Mouse (Mus musculus) embryonic facial prominence, embryonic 13.5 days (tissue): ENCODE measurements around the gene Pdia2. TPM values are rescaled to one million over a fixed set of nuclear protein-coding genes. Genes with fewer than 3 reads are reported as not detected.

Experiments used
- ATAC-seq: fragments of 200-750 bp; cut with Nextera tagmentation; 2 replicates; pipeline ENCODE4 v1.8.0; 2017; ENCODE audit warnings: low read depth; ENCODE audit not compliant: insufficient number of reproducible peaks, insufficient read depth, low FRiP score, low TSS enrichment
- H3K27ac ChIP-seq: fragments of 300-500 bp; sonication (generic); 2 replicates; pipeline ENCODE4 v1.5.1; 2015; ENCODE audit warnings: moderate library complexity, mild to moderate bottlenecking, inconsistent platforms
- H3K27me3 ChIP-seq: fragments of 300-500 bp; sonication (generic); 2 replicates; pipeline ENCODE4 v1.6.1; 2015; ENCODE audit warnings: mild to moderate bottlenecking, inconsistent platforms
- H3K36me3 ChIP-seq: fragments of 300-500 bp; sonication (generic); 2 replicates; pipeline ENCODE4 v1.6.1; 2015; ENCODE audit warnings: mild to moderate bottlenecking, inconsistent platforms
- H3K4me1 ChIP-seq: fragments of 300-500 bp; sonication (generic); 2 replicates; pipeline ENCODE4 v1.6.1; 2015; ENCODE audit warnings: inconsistent platforms
- H3K4me2 ChIP-seq: fragments of 300-500 bp; sonication (generic); 2 replicates; pipeline ENCODE4 v1.6.1; 2015; ENCODE audit warnings: moderate library complexity, mild to moderate bottlenecking, inconsistent platforms
- H3K4me3 ChIP-seq: fragments of 300-500 bp; sonication (generic); 2 replicates; pipeline ENCODE4 v1.5.1; 2015; ENCODE audit warnings: mild to moderate bottlenecking, inconsistent platforms
- H3K9ac ChIP-seq: fragments of 300-500 bp; sonication (generic); 2 replicates; pipeline ENCODE4 v1.6.1; 2015; ENCODE audit warnings: mild to moderate bottlenecking, inconsistent platforms
- H3K9me3 ChIP-seq: fragments of 300-500 bp; sonication (generic); 2 replicates; pipeline ENCODE4 v1.6.1; 2016; ENCODE audit warnings: inconsistent platforms
- WGBS: fragments of 180-500 bp; shearing (Covaris S2); methylation state at CpG from one replicate; pipeline ENCODE4 v1.1.7; 2015; ENCODE audit warnings: mixed read lengths; 5-methylcytosine and 5-hydroxymethylcytosine counted together
- polyA plus RNA-seq: library from polyadenylated mRNA; unstranded; fragments of >200 nt; fragmentation: Nextera tagmentation; extraction: Ambion mirVana; gene quantifications from 2 replicates; pipeline ENCODE4 v1.2.1, GENCODE M21; 2015

The Pdia2 gene
- 0.28 and 0.95 TPM in 2 replicates for polyA plus RNA-seq

DNA sequence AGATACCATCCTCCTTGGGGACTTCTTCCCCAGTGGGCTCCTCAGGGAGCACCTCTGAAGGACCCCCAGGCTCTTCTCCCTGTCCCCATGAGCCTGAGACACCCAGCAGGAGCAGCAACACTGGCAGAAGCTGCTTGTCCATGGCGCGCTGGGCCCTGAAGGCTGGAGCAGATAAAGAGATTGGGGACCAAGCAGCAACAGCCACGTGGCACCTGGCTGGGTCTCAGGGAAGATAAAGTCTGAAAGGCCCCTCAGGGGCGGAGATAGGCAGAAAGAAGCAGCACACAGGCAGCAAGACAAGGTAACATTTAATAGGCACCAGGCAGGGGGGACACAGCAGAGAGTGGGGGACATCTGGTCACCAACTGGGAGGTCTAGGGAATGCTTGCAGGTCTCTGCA is at the start of gene Pdia2:
TSS of gene Pdia2 (minus strand) at position 196 of the 400 bp plus-strand sequence.
- H3K4me2 ChIP-seq = no peak within 1 kb of the TSS
- H3K27ac ChIP-seq = no peak within 1 kb of the TSS
- peaks cover 52% of the 10 kb centered on the region for H3K27me3 ChIP-seq
- H3K9me3 ChIP-seq = no peaks in the 10 kb centered on the region
- no peak for ATAC-seq
- no peak within 1 kb of the TSS for H3K9ac ChIP-seq
- no peak within 1 kb of the TSS for H3K4me3 ChIP-seq
- peaks cover 28% of the 10 kb centered on the region for H3K4me1 ChIP-seq
- H3K36me3 ChIP-seq = peaks cover 42% of the 10 kb centered on the region
- WGBS = 84% methylated on average over 4 of the region's 4 CpGs

DNA sequence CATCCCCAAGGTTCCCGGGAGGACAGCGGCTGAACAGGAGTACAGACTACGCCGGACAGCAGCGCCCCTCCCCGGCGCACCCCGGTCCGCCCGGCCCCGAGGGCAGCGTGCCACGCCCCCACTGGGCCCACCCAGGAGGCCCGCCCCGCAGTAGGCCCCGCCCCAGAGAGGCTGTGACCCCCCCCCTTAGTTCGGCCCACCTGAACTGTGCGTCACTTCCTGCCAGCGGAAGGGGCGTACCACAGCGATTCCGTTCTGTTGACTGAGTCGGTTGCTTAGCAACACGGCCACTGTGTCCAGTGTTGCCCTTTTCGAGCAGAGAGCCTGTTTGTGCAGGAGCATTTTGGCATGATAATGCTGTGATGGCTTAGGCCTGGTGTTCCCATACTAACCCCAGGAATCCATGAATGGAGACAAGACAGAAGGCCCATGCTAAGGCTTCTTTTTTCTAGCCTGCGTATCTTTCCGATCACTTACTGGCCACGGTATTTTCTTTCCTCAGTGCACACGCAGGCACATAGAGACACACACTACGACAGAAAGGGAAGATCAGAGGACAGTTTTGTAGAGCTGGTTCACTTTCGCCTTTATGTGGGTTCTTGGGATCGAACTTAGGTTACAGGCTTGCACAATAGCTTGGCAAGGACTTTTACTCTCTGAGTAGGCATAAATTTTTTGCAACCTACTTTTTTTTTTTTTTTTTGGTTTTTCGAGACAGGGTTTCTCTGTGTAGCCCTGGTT is 45.4 kb upstream of the Pdia2 start, which contains the start of gene Fam234a:
TSS of gene Fam234a (minus strand) at position 142 of the 741 bp plus-strand sequence.
- H3K27ac ChIP-seq = peak within 1 kb of the TSS; percentile 78
- peaks cover 9% of the 10 kb centered on the region for H3K4me1 ChIP-seq
- ATAC-seq = peak; percentile 91
- peak within 1 kb of the TSS; percentile 79 for H3K9ac ChIP-seq
- no peaks in the 10 kb centered on the region for H3K36me3 ChIP-seq
- no peaks in the 10 kb centered on the region for H3K27me3 ChIP-seq
- peak within 1 kb of the TSS; percentile 84 for H3K4me2 ChIP-seq
- no peaks in the 10 kb centered on the region for H3K9me3 ChIP-seq
- peak within 1 kb of the TSS; percentile 79 for H3K4me3 ChIP-seq
- WGBS = 8% methylated on average over 33 of the region's 33 CpGs

DNA sequence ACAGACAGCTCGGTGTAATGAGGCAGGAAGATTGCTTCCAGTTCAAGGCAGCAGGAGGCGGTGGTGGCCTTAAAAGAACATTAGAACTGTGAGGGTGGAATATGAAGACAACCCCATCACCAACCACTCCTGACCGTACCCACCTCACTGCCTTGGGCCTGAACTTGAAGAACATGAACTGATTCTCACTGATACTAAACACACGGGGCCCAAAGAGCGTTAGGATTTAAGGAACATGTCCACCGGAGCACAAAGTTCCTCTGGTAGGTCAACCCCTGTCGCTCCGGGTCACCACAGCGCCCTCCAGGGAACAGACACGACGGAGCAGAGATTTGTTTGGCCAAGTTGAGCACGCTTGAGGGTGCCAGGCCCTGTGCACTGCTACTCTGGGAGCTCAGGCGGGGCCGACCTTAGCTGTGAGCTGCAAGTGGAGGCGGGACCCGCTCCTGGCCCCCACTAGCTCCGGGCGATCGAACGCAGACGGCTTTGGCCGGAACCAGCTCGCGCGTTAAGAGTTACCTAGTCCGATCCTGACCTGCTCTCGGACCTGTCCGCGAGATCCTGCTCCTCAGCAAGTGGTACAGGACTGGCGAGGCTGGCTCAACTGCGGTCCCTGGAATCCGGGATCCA is 44.7 kb upstream of the Pdia2 start:
- peak overlapping the region; percentile 78 for H3K27ac ChIP-seq
- no peaks in the 10 kb centered on the region for H3K9me3 ChIP-seq
- peaks cover 9% of the 10 kb centered on the region for H3K4me1 ChIP-seq
- no peaks in the 10 kb centered on the region for H3K27me3 ChIP-seq
- peak; percentile 65; the same call in 1 of the 2 replicates for ATAC-seq
- under 1% methylated on average over 32 of the region's 32 CpGs for WGBS
- H3K9ac ChIP-seq = peak overlapping the region; percentile 79
- H3K36me3 ChIP-seq = no peaks in the 10 kb centered on the region
- H3K4me2 ChIP-seq = peak overlapping the region; percentile 84
- peak overlapping the region; percentile 79 for H3K4me3 ChIP-seq

DNA sequence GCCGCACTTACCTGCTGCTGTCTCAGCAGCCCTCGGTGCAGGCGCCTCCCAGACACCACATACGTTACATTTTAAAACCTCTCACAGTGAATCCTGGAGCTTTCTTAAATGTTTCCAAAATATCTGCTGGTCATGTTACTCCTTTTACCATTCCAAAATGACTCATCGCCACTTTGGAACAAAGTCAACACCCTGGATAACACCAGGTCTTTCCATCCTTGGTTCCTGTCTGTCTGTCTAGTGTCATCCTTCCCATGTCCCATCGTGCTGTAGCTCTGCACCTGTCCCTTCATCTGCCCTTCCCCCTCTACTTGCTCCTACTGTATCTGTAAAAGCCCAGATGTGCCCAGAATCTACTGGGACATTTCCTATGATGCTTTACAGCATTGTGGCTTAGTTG is 42.1 kb upstream of the Pdia2 start:
- Histone ChIP-seq H3K9me3 (no peaks in the 10 kb centered on the region), H3K27ac (no peak overlapping the region), H3K4me3 (no peak overlapping the region), H3K36me3 (no peaks in the 10 kb centered on the region), H3K27me3 (no peaks in the 10 kb centered on the region), H3K4me1 (peaks cover 11% of the 10 kb centered on the region), H3K9ac (no peak overlapping the region), H3K4me2 (no peak overlapping the region)
- ATAC-seq = no peak
- WGBS = 80% methylated on average over 6 of the region's 6 CpGs

DNA sequence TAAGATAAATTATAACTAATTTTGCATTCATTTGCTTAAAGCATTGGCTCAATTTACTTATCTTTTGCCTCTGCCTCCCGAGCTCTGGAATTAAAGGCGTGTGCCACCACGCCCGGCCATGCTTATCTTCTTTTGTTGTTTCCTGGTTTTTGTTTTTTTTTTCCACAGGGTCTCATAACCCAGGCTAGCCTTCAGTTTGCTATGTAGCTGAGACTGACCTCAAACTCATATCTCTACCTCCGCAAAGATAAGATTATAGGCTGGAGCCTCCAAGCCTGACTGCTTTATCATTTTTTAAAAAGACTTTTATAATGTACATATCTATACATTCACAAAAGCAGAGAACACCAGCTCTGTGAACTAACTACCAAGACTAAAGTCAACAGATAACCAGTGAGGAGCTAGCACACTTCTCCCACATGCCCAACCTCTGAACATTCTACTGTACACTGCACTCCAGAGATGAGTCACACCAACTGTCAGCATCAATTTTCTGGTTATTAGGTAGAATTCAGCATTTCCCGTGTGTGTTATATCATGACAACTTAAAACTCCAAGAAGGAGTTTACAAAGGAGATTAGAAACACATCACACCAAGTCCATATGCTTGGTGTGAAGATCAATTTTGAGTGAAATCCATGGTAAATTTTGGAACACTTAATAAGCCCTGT is 41.4 kb upstream of the Pdia2 start:
- H3K27me3 ChIP-seq = no peaks in the 10 kb centered on the region
- no peak for ATAC-seq
- 78% methylated on average over 6 of the region's 6 CpGs for WGBS
- no peaks in the 10 kb centered on the region for H3K36me3 ChIP-seq
- no peak overlapping the region for H3K4me3 ChIP-seq
- H3K4me1 ChIP-seq = peaks cover 17% of the 10 kb centered on the region
- no peaks in the 10 kb centered on the region for H3K9me3 ChIP-seq
- H3K27ac ChIP-seq = no peak overlapping the region
- H3K9ac ChIP-seq = no peak overlapping the region
- H3K4me2 ChIP-seq = no peak overlapping the region

DNA sequence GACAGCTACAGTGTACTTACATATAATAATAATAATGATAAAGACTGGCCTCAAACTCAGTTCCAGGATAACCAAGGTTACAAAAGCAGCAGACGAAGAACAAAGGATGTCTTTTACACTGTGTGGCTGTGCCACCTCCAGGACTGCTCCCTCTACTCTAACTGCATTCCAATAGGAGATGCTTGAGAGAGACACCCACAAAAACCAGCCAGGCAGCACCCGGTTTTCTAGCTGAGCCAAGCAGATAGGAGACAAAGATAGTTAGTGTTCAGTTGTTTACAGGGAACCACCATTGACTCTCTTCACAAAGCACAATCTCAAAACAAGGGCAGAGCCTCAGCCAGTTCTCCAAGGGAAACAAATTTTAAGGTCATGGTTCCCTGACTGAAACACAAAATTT is 40.7 kb upstream of the Pdia2 start:
- ATAC-seq = no peak
- H3K27me3 ChIP-seq = no peaks in the 10 kb centered on the region
- H3K36me3 ChIP-seq = no peaks in the 10 kb centered on the region
- H3K4me3 ChIP-seq = no peak overlapping the region
- H3K4me2 ChIP-seq = no peak overlapping the region
- peaks cover 21% of the 10 kb centered on the region for H3K4me1 ChIP-seq
- no peak overlapping the region for H3K9ac ChIP-seq
- no peaks in the 10 kb centered on the region for H3K9me3 ChIP-seq
- H3K27ac ChIP-seq = no peak overlapping the region
- 59% methylated on average over 2 of the region's 2 CpGs for WGBS

DNA sequence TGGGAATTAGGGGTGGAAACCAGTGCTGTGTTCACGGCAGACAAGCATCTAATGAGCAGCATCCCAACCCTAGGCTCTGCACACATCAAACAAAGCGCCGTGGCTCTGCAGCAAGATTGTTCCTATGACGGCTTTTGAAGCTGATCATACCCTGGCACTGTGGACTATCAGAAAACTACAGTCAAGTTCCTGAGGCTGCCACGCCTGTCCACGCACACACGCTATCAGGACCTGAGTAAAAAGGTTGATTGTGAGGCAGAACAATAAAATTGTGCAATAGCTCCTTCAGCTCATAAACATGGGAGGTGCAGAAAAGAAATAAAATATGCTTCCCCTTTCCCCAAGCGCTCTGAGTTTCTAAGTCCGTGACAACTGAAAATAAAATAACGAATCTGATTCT is 38.8 kb upstream of the Pdia2 start:
- no peak for ATAC-seq
- H3K9ac ChIP-seq = no peak overlapping the region
- peaks cover 3% of the 10 kb centered on the region; the same call in 1 of the 2 replicates for H3K36me3 ChIP-seq
- H3K27ac ChIP-seq = no peak overlapping the region
- whole genome bisulfite sequencing = 84% methylated on average over 10 of the region's 10 CpGs
- peaks cover 13% of the 10 kb centered on the region; the same call in 1 of the 2 replicates for H3K4me1 ChIP-seq
- no peaks in the 10 kb centered on the region for H3K9me3 ChIP-seq
- H3K4me3 ChIP-seq = no peak overlapping the region
- H3K27me3 ChIP-seq = no peaks in the 10 kb centered on the region
- no peak overlapping the region for H3K4me2 ChIP-seq

DNA sequence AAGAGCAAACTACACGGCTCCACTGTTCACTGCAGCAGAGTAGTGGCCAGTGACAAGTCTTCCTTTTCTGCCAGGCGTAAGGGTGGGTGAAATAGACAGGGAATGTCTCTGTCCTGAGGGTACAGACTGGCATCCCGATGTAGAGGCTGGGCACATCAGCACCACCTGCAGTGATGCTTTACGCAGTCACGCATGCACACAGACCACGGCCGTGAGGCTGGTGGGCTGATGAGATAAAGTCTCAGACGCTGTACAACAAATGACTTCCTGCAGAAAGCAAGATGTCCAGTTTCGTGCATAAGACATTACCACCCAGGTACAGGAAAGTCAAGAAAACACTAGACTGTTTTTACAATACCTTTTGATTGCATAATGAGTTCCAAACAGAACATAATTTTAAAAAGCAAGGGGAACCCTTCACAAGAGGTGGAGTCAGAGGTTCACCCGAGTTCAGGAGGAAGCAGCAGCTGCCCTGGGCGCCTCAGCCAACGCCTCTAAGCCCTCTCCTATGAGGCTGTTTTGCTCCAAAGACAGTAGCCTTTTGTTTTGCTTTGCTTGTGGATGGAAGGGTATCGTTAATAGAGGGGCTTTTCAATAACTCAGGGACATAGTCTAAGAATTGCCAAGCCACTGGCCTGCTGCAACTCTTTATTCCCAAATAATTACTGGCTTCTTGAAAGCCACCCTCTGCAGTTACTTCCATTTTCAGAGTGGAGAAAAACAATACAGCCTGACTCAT is 36.4 kb upstream of the Pdia2 start:
- Histone ChIP-seq H3K4me1 (0 out of 2 replicates have a peak, but pooled peaks cover 11% of the 10 kb centered on the region), H3K27ac (peak overlapping the region; percentile 45; the same call in 1 of the 2 replicates), H3K4me3 (no peak overlapping the region), H3K27me3 (no peaks in the 10 kb centered on the region), H3K36me3 (peaks cover 7% of the 10 kb centered on the region; the same call in 1 of the 2 replicates), H3K9me3 (no peaks in the 10 kb centered on the region), H3K4me2 (no peak overlapping the region), H3K9ac (peak overlapping the region; percentile 32; the same call in 1 of the 2 replicates)
- WGBS = 41% methylated on average over 13 of the region's 13 CpGs
- no peak for ATAC-seq

DNA sequence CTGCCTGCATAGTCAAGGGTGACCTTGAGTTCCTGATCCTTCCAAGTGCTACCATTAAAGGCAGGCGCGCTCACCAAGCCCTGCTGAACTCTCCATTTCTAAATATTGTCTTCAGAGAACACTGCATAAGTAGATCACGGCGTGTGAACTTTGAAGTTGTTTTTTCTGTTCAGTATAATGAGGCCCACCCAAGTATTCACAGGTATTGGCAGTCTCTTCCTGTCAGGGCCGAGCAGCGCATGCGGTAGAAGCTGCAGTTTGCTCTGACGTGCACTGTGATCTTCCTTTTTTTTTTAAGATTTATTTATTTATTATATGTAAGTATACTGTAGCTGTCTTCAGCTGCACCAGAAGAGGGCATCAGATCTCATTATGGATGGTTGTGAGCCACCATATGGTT is 35.5 kb upstream of the Pdia2 start:
- Histone ChIP-seq H3K9ac (no peak overlapping the region), H3K9me3 (no peaks in the 10 kb centered on the region), H3K4me2 (no peak overlapping the region), H3K4me1 (0 out of 2 replicates have a peak, but pooled peaks cover 11% of the 10 kb centered on the region), H3K36me3 (peaks cover 7% of the 10 kb centered on the region; the same call in 1 of the 2 replicates), H3K27ac (no peak overlapping the region), H3K4me3 (no peak overlapping the region), H3K27me3 (no peaks in the 10 kb centered on the region)
- WGBS = 86% methylated on average over 8 of the region's 8 CpGs
- no peak for ATAC-seq

DNA sequence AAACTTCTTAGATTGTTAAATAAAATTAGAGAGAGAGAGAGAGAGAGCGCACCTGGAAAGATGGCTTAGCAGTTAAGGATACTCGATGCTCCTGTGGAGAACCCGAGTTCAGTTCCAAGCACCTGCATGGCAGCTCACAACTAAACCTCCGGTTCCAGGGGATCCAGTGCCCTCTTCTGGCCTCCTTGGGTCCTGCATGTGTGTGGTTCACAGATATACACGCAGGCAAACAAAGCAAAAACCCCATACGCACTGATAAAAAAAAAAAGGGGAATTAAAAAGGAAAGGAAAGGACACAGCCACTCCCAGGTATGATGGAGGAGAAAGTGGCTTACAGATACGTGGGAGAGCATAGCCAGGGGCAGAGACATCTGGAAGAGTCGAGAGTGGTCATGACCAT is 34.0 kb upstream of the Pdia2 start:
- Histone ChIP-seq H3K27me3 (no peaks in the 10 kb centered on the region), H3K9ac (no peak overlapping the region), H3K4me2 (no peak overlapping the region), H3K4me3 (no peak overlapping the region), H3K36me3 (peaks cover 7% of the 10 kb centered on the region; the same call in 1 of the 2 replicates), H3K4me1 (0 out of 2 replicates have a peak, but pooled peaks cover 11% of the 10 kb centered on the region), H3K27ac (no peak overlapping the region), H3K9me3 (no peaks in the 10 kb centered on the region)
- no peak for ATAC-seq
- WGBS = 73% methylated on average over 8 of the region's 8 CpGs

DNA sequence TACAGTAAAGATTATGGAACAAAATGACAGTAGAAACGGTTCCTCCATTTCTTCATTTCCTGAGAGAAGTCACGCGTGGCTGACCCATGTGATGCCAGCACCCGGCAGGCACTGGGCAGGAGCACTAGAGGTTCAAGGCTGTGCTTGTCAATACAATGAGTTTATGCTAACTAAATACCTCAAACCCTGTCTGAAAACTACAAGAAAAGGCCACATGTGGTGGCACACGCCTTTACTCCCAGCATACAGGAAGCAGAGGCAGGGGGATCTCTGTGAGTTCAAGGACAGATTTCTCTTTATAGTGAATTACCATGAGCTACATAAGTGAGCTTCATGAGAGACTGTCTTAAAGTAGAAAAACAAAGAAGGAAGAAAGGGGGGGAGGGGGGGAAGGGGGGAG is 32.3 kb upstream of the Pdia2 start:
- WGBS = 93% methylated on average over 5 of the region's 5 CpGs
- Histone ChIP-seq H3K27me3 (no peaks in the 10 kb centered on the region), H3K4me3 (no peak overlapping the region), H3K4me2 (no peak overlapping the region), H3K9me3 (no peaks in the 10 kb centered on the region), H3K9ac (no peak overlapping the region), H3K4me1 (0 out of 2 replicates have a peak, but pooled peaks cover 11% of the 10 kb centered on the region), H3K27ac (no peak overlapping the region), H3K36me3 (peaks cover 7% of the 10 kb centered on the region; the same call in 1 of the 2 replicates)
- no peak for ATAC-seq
